Mouse (Mus musculus) hindbrain, embryonic 14.5 days (tissue): Measurements from ENCODE around the gene Spdye4c. TPM values are rescaled to one million over a fixed set of nuclear protein-coding genes. Genes with fewer than 3 reads are reported as not detected.

ENCODE experiments used
- ATAC-seq: fragments of 200-750 bp; cut with Nextera tagmentation; 2 replicates; pipeline ENCODE4 v1.8.0; 2017; ENCODE audit warnings: moderate number of reproducible peaks, mild to moderate bottlenecking, moderate TSS enrichment, moderate library complexity; ENCODE audit not compliant: low FRiP score
- DNase-seq: peaks from one replicate; pipeline ENCODE4 v3.0.0-alpha.2; 2015; ENCODE audit warnings: low spot score
- H3K27ac ChIP-seq: fragments of 300-500 bp; sonication (generic); 2 replicates; pipeline ENCODE4 v1.5.1; 2014; ENCODE audit warnings: mild to moderate bottlenecking, moderate library complexity
- H3K27me3 ChIP-seq: fragments of 300-500 bp; sonication (generic); 2 replicates; pipeline ENCODE4 v1.6.1; 2014; ENCODE audit warnings: mild to moderate bottlenecking, low read length, mixed read lengths; ENCODE audit not compliant: control insufficient read depth, insufficient read depth
- H3K36me3 ChIP-seq: fragments of 300-500 bp; sonication (generic); replicated peaks from 2 replicates; pipeline ENCODE4 v1.6.1; 2014; ENCODE audit not compliant: control insufficient read depth, insufficient read depth
- H3K4me1 ChIP-seq: fragments of 300-500 bp; sonication (generic); replicated peaks from 2 replicates; pipeline ENCODE4 v1.6.1; 2014; ENCODE audit warnings: antibody characterized with exemption, low read length, mixed read lengths; ENCODE audit not compliant: control insufficient read depth, insufficient read depth
- H3K4me2 ChIP-seq: fragments of 300-500 bp; sonication (generic); replicated peaks from 2 replicates; pipeline ENCODE4 v1.6.1; 2014; ENCODE audit warnings: mild to moderate bottlenecking, moderate library complexity
- H3K4me3 ChIP-seq: fragments of 300-500 bp; sonication (generic); replicated peaks from 2 replicates; pipeline ENCODE4 v1.5.1; 2014; ENCODE audit warnings: mild to moderate bottlenecking, low read length
- H3K9ac ChIP-seq: fragments of 300-500 bp; sonication (generic); 2 replicates; pipeline ENCODE4 v1.6.1; 2014
- H3K9me3 ChIP-seq: fragments of 300-500 bp; sonication (generic); 2 replicates; pipeline ENCODE4 v1.6.1; 2016; ENCODE audit warnings: low read length; ENCODE audit not compliant: control insufficient read depth
- WGBS: fragments of 180-500 bp; shearing (Covaris S2); extraction: QIAGEN DNeasy Blood & Tissue Kit; methylation state at CpG from one replicate; pipeline ENCODE4 v1.1.7; 2014; 5-methylcytosine and 5-hydroxymethylcytosine counted together
- polyA plus RNA-seq: library from polyadenylated mRNA; unstranded; fragments of >200 nt; fragmentation: Nextera tagmentation; extraction: Ambion mirVana; gene quantifications from 2 replicates; pipeline ENCODE4 v1.2.1, GENCODE M21; 2014

Gene Spdye4c
- not detected in 2 replicates for polyA plus RNA-seq

GRCm38 (mm10) chr2:128590909-128591308 is at the start of gene Spdye4c:
Gene Spdye4c, plus strand, starts transcription at chr2:128591209.
- ATAC-seq = no peak
- WGBS = 96% methylated on average over 3 of the region's 3 CpGs

DNA sequence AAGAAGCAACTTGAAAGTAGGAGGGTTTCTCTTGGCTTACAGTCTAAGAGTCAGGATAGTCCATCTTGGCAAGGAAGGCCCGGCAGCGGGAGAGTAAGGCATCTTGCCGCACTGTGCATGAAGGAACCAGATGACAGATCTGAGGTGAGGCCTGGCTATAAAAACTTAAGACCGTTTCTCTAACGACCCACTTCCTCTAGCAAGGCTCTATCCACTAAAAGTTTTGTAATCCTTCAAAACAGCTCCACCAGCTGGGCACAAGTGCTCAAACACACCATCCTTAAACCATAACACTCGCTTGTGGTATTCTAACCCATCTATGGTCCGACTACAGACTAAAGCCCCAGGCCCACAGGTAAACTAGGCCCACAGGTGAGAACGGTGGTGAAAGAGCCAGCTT is 47.5 kb upstream of the Spdye4c start:
- WGBS = 91% methylated on average over 8 of the region's 8 CpGs
- no peaks in the 10 kb centered on the region for H3K27me3 ChIP-seq
- no peaks in the 10 kb centered on the region for H3K36me3 ChIP-seq
- H3K9me3 ChIP-seq = no peaks in the 10 kb centered on the region
- H3K4me1 ChIP-seq = no peaks in the 10 kb centered on the region
- no peak for ATAC-seq
- H3K9ac ChIP-seq = no peak overlapping the region
- no peak overlapping the region for H3K27ac ChIP-seq
- H3K4me3 ChIP-seq = no peak overlapping the region
- no peak overlapping the region for H3K4me2 ChIP-seq
- DNase-seq = no peak

More at GRCm38 (mm10) chr2:128590909-128591308, at the start of gene Spdye4c:
- Histone ChIP-seq H3K9me3 (no peaks in the 10 kb centered on the region), H3K27ac (no peak within 1 kb of the TSS), H3K4me1 (no peaks in the 10 kb centered on the region), H3K9ac (no peak within 1 kb of the TSS), H3K36me3 (no peaks in the 10 kb centered on the region), H3K4me3 (no peak within 1 kb of the TSS), H3K27me3 (no peaks in the 10 kb centered on the region), H3K4me2 (no peak within 1 kb of the TSS)
- DNase-seq = no peak

DNA sequence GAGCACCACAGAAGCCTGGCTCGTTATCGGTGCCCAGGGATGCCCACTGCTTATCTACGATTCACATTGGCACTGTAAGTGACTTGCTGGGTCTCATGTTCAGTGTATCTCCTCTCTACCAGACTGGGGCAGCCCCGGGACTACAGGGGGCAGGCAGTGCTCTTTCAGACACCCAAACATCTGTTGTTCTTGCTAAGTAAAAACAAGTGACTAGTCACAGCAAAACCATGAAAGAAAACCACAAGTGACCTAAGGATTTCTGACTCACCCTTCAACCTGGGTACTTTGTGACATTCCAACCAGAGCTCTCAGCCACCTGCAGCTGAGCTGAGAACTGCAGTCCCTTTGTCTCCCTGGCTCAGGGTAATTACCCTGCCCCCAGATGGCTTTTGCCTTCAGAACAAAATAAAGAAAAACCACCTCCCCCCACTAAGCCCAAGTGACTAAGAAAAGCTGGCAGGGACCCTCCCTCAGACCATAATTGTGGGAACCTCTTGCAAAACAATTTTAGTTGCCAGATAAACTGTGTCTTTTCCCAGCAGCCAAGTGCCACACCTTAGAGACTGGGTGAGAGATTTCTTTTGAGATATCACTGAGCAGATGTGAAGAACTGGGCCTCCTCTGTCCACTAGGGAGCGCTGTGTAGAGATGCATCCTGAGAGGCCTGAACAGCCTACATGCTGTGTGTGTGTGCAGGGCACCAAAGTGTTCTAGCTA is 46.4 kb upstream of the Spdye4c start:
- H3K27ac ChIP-seq = no peak overlapping the region
- H3K9ac ChIP-seq = no peak overlapping the region
- DNase-seq (no peak), ATAC-seq (no peak)
- no peaks in the 10 kb centered on the region for H3K4me1 ChIP-seq
- no peaks in the 10 kb centered on the region for H3K9me3 ChIP-seq
- WGBS = 56% methylated on average over 5 of the region's 5 CpGs
- no peaks in the 10 kb centered on the region for H3K36me3 ChIP-seq
- no peak overlapping the region for H3K4me3 ChIP-seq
- no peaks in the 10 kb centered on the region for H3K27me3 ChIP-seq
- H3K4me2 ChIP-seq = no peak overlapping the region

- Histone ChIP-seq H3K4me3 (no peak overlapping the region), H3K4me1 (0 out of 2 replicates have a peak, but pooled peaks cover 3% of the 10 kb centered on the region), H3K9ac (no peak overlapping the region), H3K27ac (no peak overlapping the region), H3K4me2 (no peak overlapping the region), H3K36me3 (no peaks in the 10 kb centered on the region), H3K9me3 (no peaks in the 10 kb centered on the region), H3K27me3 (no peaks in the 10 kb centered on the region)
- 70% methylated on average over 7 of the region's 7 CpGs for WGBS
- ATAC-seq (no peak), DNase-seq (no peak)
Measured at GRCm38 (mm10) chr2:128545447-128545846, 45.6 kb upstream of the Spdye4c start.

DNA sequence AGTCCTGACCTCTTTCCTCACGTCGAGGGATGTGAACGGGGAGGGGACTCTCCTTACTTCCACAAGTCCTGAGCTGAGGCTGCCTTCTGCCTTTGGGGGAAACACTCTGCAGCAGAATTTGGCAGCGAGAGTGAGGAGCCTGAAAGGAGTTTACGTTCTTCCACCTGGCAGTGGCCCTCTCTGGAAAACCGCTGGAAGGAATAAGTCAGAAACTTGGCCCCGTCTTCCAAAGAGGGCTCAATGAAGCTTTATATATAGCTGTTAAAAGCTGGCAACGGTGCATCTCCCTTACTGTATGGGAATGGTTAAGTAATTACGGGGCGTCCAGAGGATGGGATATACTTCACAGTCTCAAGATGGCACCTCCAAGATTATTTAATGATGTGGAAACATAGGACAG is 43.9 kb upstream of the Spdye4c start:
- Histone ChIP-seq H3K4me2 (no peak overlapping the region), H3K27ac (no peak overlapping the region), H3K36me3 (no peaks in the 10 kb centered on the region), H3K9ac (no peak overlapping the region), H3K27me3 (no peaks in the 10 kb centered on the region), H3K4me3 (no peak overlapping the region), H3K9me3 (no peaks in the 10 kb centered on the region), H3K4me1 (0 out of 2 replicates have a peak, but pooled peaks cover 3% of the 10 kb centered on the region)
- DNase-seq (no peak), ATAC-seq (no peak)
- 92% methylated on average over 10 of the region's 10 CpGs for WGBS

DNA sequence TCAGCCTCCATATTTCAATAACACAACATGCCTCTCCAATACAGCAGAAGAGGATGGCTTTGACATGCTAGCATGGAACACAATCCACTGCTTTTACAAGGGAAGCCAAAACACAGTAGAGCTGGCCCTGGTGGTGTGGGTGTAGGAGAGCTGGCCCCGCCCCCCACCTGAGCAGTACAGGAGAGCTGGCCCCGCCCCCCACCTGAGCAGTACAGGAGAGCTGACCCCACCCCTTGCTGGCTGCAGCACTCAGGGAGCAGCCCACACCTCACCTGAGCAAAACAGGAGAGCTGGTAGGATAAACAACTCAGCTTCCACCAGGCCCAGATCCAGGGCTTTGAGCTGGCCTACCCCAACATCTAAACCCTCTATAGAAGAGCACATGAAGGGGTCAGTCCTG is 42.7 kb upstream of the Spdye4c start:
- no peaks in the 10 kb centered on the region for H3K36me3 ChIP-seq
- H3K9me3 ChIP-seq = no peaks in the 10 kb centered on the region
- WGBS = 40% methylated on average over 2 of the region's 2 CpGs
- H3K4me1 ChIP-seq = 0 out of 2 replicates have a peak, but pooled peaks cover 3% of the 10 kb centered on the region
- DNase-seq (no peak), ATAC-seq (no peak)
- H3K9ac ChIP-seq = no peak overlapping the region
- no peaks in the 10 kb centered on the region for H3K27me3 ChIP-seq
- no peak overlapping the region for H3K27ac ChIP-seq
- no peak overlapping the region for H3K4me2 ChIP-seq
- H3K4me3 ChIP-seq = no peak overlapping the region

DNA sequence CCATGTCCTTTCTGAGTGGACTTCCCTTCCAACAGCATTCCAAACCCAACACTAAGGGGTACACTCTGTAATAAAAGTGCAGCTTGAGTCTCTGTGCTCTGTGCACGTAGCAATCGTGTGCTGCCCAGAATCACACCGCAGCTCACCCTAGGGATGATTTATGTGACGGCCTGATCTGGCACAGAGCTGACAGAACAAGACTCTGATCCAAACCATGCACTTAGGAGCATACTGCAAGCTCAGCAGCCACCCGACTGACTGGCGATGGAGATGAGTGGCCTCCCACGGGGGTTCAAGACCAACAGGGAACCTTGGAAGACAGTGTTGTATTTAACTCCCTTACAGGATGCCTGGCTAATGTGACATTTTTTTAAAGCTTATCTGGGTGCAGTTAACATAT is 41.4 kb upstream of the Spdye4c start:
- Histone ChIP-seq H3K9me3 (no peaks in the 10 kb centered on the region), H3K27me3 (no peaks in the 10 kb centered on the region), H3K36me3 (no peaks in the 10 kb centered on the region), H3K4me3 (no peak overlapping the region), H3K27ac (no peak overlapping the region), H3K9ac (no peak overlapping the region), H3K4me1 (0 out of 2 replicates have a peak, but pooled peaks cover 3% of the 10 kb centered on the region), H3K4me2 (no peak overlapping the region)
- ATAC-seq = no peak
- DNase-seq = no peak
- WGBS = 42% methylated on average over 7 of the region's 7 CpGs

DNA sequence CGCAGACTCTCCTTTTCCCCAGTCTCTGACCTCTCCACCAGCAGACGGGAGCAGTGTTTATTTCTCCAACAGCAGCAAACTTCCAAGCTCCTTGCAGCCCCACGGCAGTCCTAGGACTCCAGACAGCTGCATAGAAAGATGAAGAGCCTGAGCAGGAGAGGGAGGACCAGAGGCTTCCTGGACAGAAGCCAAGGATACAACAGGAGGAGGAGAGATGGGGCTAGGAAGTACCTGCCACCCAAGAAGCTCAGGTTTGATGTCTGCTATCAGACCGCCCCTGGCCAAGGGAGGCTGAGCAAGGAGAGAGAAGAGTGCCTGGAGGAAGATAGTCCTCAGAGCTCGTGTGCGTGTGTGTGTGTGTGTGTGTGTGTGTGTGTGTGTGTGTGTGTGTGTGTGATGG is 41.0 kb upstream of the Spdye4c start:
- 0 out of 2 replicates have a peak, but pooled peaks cover 3% of the 10 kb centered on the region for H3K4me1 ChIP-seq
- no peaks in the 10 kb centered on the region for H3K9me3 ChIP-seq
- no peak overlapping the region for H3K4me2 ChIP-seq
- H3K9ac ChIP-seq = no peak overlapping the region
- no peak overlapping the region for H3K4me3 ChIP-seq
- no peak overlapping the region for H3K27ac ChIP-seq
- ATAC-seq = no peak; the same call in 1 of the 2 replicates
- no peaks in the 10 kb centered on the region for H3K36me3 ChIP-seq
- no peak for DNase-seq
- WGBS = 66% methylated on average over 6 of the region's 6 CpGs
- no peaks in the 10 kb centered on the region for H3K27me3 ChIP-seq

DNA sequence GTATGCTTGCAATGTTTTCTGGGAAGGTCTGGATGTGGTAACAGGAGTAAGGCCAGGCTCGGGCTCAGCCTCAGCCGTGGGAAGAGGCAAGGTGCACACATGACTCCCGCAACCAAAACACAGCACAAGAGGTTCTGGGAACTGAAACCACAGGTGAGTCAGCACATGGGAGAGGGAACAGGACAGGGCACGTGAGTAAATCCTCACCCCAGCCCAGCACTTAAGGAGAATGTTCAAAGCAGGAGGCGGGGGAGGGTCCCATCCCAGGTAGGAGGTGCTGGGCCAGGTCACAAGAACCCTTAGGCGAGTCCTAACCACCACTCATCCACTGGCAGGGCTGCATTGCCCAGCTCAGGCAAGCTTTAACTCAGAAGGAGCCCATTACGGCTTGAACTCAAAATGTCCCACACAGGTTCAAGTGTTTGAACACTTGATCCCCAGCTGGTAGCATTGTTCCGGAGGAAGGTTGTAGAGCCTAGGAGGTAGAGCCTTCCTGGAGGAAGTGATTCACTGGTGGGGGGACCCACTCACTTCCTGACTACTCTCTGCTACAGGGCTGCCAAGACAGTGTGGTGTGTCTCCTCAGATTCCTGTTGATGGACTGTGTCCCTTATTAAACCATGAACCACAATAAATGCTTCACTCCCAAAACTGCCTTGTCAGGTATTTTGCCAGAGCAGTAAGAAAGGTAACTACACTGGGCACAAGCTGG is 38.8 kb upstream of the Spdye4c start:
- H3K4me2 ChIP-seq = no peak overlapping the region
- ATAC-seq = no peak
- WGBS = 88% methylated on average over 8 of the region's 8 CpGs
- no peaks in the 10 kb centered on the region for H3K27me3 ChIP-seq
- no peak overlapping the region for H3K9ac ChIP-seq
- H3K27ac ChIP-seq = no peak overlapping the region
- H3K4me3 ChIP-seq = no peak overlapping the region
- no peaks in the 10 kb centered on the region for H3K36me3 ChIP-seq
- no peaks in the 10 kb centered on the region for H3K9me3 ChIP-seq
- no peak for DNase-seq
- 0 out of 2 replicates have a peak, but pooled peaks cover 3% of the 10 kb centered on the region for H3K4me1 ChIP-seq
